Mouse (Mus musculus) gastrocnemius, postnatal 10 days (tissue): ENCODE data around the gene Tbc1d16. TPM values are rescaled to one million over a fixed set of nuclear protein-coding genes. Genes with fewer than 3 reads are reported as not detected.
"Not testable (repeated sequence)": the region's sequence is repeated elsewhere in the genome, so short reads cannot be mapped to it uniquely, and the experiment has no call there.

Source experiments
- DNase-seq: peaks from one replicate; pipeline ENCODE4 v3.0.0; 2021; ENCODE audit warnings: mixed read lengths
- long read RNA-seq, 2 experiments: library from polyadenylated mRNA; stranded (forward); transcript quantifications; one replicate each; pipeline ENCODE4 v2.0.0; 2021
- total RNA-seq, 2 experiments: library from RNA; stranded (reverse); gene quantifications; 2 replicates each; pipeline ENCODE4 v1.2.3; 2021

Tbc1d16 gene
- total RNA-seq, result 10 to 100 TPM; 17.0 to 17.8 TPM
- long read RNA-seq, experiment 1, full-length matches to known transcripts, result 1 of 7 reads
- long read RNA-seq, experiment 1, partial matches to known transcripts, result 0 of 7 reads
- long read RNA-seq, experiment 1, other reads (novel, unspliced or antisense), result 6 of 7 reads
- long read RNA-seq, experiment 2, partial matches to known transcripts, result 0 of 11 reads
- long read RNA-seq, experiment 2, other reads (novel, unspliced or antisense), result 11 of 11 reads

DNA sequence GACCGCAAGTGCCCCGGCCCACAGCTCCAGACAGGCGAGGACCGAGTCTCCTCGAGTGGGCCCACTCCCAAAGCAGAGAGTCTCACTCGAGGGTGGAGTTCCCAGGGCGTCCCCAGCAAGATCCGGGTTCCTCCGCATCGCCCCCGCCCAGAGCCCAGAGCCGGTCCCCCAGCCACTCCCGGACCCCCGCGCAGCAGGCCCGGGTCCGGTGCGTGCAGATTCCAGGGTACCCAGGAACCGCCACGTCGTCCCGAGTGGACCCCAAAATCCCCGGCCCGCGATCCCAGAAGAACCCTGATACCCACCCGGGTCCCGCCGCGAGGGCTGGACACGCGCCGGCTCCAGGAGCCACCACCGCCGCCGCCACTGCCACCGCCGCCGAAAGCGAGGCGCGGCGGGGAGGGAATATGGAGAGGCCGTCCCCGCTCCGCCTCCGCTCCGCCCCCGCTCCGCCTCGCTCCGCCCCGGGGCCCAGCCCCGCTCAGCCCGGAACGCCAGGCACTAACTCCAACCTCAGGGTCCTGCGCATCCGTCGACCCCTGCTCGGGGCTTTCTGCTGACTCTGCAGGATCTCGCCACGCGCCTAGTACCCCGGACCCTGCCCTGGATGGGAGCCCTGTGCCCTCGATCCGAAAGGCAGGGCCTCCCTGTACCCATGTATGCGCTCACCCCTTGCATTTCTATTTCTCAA is at the start of gene Tbc1d16, which contains the start of gene Ccdc40:
Gene Tbc1d16, minus strand, starts transcription at position 409 of the 691 bp plus-strand sequence.
Gene Ccdc40, plus strand, starts transcription at position 482 of the 691 bp plus-strand sequence.
- DNase-seq, result peak; percentile 78

DNA sequence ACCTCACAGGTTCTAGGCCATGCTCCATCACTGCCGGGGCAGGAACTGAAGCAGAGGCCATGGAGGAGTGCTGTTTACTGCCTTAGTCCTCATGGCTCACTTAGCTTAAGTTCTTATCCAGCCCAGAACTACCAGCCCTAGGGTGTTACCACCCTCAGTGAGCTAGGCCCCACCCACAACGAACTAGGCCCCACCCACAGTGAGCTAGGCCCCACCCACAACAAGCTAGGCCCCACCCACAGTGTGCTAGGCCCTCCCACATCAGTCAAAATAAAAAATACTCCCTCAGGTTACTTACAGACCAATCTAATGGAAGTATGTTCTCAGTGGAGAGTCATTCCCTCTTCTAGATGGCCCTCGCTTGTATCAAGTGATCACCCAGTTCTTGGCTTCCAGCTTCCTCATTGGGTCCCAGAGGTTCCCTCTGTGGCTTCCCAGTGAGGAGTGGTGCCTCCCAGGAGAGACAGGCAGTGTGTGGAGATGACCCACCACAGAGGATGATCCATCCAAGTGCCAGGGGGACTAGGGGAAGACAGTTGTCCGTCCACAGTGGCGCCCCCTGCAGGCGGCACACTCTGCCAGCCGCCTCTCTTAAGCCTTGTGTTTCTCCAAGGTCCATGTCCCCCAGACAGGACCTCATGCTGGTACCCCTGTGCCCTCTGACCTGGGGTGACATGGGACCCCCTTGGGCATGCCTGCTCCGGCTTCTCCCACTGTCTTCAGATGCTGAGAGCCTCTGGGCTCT is 45.1 kb upstream of the Tbc1d16 start:
- DNase-seq, result no peak

GRCm38 (mm10) chr11:119272492-119272891 is 44.2 kb upstream of the Tbc1d16 start:
- not testable (repeated sequence) for DNase-seq

DNA sequence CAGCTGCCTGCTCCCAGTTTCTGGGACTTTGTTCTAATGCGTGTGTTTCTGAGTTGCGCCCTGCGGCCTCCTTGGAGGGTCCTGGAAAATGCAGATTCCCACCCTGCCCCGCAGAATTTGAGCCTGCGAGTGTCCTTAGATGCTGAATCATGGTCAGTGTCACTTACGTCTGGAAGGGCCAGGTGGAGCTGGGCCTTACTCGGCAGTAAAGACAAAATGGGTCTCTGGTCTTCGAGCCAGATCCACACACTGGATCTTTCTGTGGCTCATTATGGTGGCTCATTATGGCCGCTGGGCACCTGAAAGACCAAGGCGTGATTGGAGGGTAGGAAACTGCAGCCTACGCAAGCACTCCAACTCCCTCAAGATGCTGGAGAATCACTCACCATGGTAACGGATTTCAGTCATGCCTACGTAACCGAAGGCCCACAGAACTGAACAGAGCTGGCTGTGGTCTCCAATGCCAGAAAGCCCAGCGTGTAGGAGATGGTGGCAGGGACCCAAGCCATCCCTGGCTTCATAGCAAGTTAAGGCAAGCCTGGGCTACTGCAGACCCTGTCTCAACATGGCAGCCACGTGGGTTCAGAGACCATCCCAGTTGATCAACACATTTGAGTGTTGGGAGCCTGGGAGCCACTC is 40.4 kb upstream of the Tbc1d16 start:
- DNase-seq, result no peak

DNA sequence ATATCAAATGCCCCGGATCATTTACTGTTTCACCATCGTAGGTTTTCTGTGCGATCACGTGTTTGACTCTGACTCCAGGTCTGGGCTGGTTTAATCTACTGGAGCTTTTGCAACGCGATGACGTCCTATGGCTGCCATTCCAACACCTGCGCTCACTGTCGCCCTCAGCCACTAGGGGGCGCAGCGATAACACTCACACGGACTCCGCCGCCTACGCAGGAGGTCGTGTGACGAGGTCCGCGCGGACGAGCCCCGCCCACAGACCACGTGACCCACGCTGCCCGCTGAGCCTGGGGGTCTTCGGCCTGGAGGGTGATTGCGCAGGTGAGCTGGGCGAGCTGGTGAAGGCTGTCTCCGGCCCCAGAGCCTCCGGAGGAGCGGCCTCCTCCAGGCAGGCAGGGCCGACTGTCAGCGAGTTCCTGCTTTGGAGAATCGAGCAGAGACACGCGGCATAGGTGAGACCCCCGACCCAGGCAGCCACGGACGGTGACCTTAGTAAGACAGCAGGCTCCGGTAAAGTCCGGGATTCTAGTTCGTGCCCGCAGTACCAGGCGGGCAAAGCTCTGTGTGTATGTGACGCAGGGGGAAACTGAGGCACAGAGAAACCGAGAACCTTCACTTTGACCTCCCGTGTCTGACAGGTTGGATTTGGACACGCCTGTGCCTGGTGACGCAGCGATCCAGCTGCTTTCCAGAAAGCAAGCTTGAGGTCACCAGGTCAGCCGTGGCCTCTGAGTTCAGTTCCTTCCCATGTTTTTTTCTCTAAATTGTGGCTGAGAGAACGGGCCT is 39.7 kb upstream of the Tbc1d16 start, which contains the start of gene Gaa:
Gene Gaa, plus strand, starts transcription at position 120 of the 789 bp plus-strand sequence.
- peak; percentile 97 for DNase-seq

GRCm38 (mm10) chr11:119267241-119267674 is 39.0 kb upstream of the Tbc1d16 start:
- DNase-seq, result no peak

- DNase-seq, result no peak
Observed at GRCm38 (mm10) chr11:119265811-119266210, 37.5 kb upstream of the Tbc1d16 start.

GRCm38 (mm10) chr11:119264413-119264812 is 36.1 kb upstream of the Tbc1d16 start:
- no peak for DNase-seq

DNA sequence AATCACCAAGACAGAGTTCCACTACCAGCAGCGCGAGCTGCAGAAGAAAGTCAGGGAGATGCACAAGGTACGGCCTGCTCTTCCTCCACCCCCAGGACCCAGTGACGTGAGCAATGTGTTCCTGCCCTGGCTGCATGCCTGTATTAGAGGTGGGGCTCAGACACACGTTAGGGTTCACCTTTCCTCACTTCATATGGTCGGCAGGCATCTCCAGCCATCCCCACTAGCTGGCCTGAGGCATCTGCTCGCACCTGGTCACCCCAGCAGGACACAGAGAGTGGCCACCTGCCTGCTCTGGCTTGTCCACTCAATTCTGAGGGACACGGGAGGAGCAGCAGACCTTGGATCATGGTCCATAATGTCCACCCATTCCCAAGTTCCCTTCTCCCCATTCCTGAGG is 31.7 kb upstream of the Tbc1d16 start:
- no peak for DNase-seq

GRCm38 (mm10) chr11:119258572-119259322 is 30.4 kb upstream of the Tbc1d16 start:
- DNase-seq, result peak; percentile 59

GRCm38 (mm10) chr11:119258216-119258571 is 29.9 kb upstream of the Tbc1d16 start:
- no peak for DNase-seq

DNA sequence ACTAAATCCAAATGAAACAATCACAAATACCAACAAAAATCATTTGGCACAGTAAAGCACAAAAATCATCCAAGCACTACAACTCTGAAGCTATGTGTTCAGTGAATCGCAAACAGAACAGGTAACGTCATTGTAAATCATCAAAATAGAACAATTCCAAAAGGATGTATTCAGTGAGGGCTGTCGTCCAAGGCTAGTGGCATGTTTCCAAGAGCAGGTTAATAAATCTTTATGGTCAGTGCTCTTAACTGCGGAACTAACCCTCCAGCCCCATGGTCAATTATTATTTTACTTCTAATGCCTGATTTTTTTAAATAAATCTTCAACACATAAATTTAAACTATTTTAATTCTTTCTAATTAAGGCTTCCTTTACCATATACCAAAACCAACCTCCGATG is 28.3 kb upstream of the Tbc1d16 start:
- not testable (repeated sequence) for DNase-seq

DNA sequence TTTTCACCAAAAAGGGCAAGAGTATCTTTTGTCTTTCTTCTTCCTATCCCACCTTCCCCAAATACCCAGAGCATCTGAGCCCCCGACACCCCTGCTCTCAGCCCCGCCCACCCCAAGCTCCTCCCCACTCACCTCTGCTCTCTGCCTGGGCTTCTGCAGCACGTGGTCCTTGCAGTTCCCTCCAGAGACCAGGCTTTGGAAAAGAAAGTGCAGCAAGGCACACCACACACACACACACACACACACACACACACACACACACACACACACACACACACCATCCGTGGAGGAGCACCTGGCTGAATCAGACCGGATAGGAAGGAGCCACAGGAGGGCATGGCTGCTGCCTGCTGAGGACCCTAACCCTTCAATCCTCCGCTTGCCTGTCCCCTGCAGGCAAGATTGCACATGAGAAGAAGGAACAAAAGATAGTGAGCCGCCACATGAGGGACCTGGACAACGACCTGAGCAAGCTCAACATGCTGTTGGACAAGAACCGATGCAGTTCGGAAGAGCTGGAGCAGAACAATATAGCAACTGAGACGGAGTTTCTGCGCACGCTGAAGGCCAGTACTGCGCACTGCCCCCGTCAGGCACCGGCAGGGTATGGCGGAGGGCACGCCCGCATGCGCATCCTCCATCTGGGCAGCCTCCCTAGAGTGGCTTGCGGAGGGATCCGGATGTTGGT is 24.7 kb upstream of the Tbc1d16 start:
- DNase-seq, result peak; percentile 36

DNA sequence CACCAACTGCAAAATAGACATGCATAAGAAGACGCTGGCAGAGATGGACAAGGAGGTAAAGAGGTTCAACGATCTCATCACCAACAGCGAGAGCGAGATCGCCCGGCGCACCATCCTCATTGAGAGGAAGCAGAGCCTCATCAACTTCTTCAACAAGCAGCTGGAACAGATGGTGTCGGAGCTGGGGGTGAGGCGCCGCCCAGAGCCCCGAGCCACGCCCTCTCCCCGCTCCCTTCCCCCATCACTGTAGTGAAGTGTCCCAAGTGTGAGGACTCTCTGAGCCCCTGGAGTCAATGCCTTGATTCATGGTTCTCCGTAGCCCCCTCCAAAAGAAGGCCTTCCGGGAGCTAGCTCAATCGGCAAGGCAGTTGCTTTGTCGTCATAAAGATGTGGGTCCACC is 22.7 kb upstream of the Tbc1d16 start:
- DNase-seq, result no peak

DNA sequence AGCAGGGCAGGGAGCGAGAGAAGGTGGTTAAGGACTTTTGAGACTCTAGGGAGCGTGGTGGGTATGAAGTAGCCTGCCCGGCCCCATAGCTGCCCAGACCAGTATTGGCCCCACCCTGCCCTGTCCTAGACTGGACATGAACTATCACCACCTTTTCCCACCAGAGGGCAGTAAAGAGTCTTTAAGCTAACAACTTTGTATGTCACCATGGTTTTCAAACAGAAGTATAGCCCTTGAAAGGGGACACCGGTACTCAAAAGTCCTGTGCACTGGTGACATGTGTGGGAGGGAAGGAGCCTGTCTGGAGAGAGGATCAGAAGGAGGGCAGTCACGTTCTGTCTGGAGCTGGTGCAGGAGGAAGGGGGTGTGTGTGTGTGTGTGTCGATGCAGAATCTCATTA is 20.7 kb upstream of the Tbc1d16 start:
- peak; percentile 67 for DNase-seq

- not testable (repeated sequence) for DNase-seq
Observed at GRCm38 (mm10) chr11:119245543-119245942, 17.2 kb upstream of the Tbc1d16 start.

GRCm38 (mm10) chr11:119239480-119239879 is 11.2 kb upstream of the Tbc1d16 start:
- no peak for DNase-seq

DNA sequence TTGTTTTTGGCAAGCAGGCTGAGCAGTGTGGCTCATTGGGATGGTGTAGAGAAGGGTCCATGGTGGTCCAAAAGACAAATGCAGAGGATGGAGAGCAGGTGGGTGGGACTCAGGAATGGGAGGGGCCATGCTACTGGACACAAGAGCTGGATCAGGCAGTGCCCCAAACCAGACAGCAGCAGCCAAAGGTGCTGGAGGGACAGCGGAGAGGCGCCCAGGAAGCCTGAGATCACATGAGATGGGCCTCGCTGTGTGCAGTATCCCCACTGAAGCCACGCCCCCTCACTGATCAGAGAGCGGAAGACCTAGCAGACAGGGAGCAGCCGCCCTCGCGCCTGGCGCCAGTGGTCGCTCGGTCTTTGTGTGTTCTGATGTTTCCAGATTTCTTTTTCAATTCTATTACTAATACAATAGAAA is 10.0 kb upstream of the Tbc1d16 start:
- DNase-seq, result peak; percentile 48

DNA sequence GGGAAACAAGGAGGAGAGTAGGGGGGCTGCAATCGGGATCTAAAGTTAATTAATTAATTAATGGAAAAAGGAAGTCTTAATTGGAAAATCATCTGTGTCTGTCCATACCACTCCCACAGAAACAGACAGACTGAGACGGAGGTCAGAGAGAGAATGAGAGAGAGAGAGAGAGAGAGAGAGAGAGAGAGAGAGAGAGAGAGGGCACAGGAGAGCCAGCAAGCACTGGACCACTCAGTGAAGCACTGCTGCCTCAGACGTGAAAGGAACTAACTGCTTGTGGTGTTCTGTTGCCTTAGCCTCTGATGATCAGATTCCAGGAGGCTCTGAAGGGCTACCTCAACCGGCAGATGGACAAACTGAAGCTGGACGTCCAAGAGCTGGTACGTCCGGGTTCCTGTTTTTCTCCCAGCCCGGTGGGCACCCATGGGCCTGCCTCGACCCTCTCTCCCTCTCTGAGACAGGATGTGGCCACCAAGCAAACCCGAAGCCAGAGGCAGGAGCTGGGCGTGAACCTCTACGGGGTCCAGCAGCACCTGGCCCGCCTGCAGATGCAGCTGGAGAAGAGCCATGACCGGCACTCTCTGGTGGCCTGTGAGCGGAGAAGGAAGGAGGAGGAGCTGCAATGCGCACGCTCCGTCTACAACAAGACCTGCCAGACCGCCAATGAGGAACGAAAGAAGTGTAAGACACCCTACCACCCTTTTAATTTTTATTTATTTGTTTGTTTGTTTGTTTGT is 9.4 kb upstream of the Tbc1d16 start:
- no peak for DNase-seq

- no peak for DNase-seq
Observed at GRCm38 (mm10) chr11:119237007-119237406, 8.7 kb upstream of the Tbc1d16 start.
